Mouse (Mus musculus): ENCODE results near the gene Adk.
"Not testable (repeated sequence)": the region's sequence is repeated elsewhere in the genome, so short reads cannot be mapped to it uniquely, and the experiment has no call there.

Adk gene

GRCm38 (mm10) chr14:21433995-21434394, 381.6 kb downstream of the Adk start:
- no peak for DNase-seq (ENCODE audit: low spot score in 2 of 2)

- no peak for DNase-seq (ENCODE audit: low spot score in 2 of 2)
These were observed 382.3 kb downstream of the Adk start for GRCm38 (mm10) chr14:21434686-21435085.

GRCm38 (mm10) chr14:21439785-21440184, 387.4 kb downstream of the Adk start:
- no peak for DNase-seq (ENCODE audit: low spot score in 2 of 2)

- no peak for DNase-seq (ENCODE audit: low spot score in 2 of 2)
These were observed 388.2 kb downstream of the Adk start for GRCm38 (mm10) chr14:21440526-21440925.

- no peak for DNase-seq (ENCODE audit: low spot score in 2 of 2)
These were observed 389.6 kb downstream of the Adk start for GRCm38 (mm10) chr14:21441772-21442533.

GRCm38 (mm10) chr14:21452581-21452980, 400.2 kb downstream of the Adk start:
- DNase-seq (ENCODE audit: low spot score in 2 of 2) = no peak

GRCm38 (mm10) chr14:21453896-21454295, 401.5 kb downstream of the Adk start:
- no peak for DNase-seq (ENCODE audit: low spot score in 2 of 2)

GRCm38 (mm10) chr14:21455654-21456350, 403.4 kb downstream of the Adk start:
- no peak for DNase-seq (ENCODE audit: low spot score in 2 of 2)

GRCm38 (mm10) chr14:21456526-21456925, 404.2 kb downstream of the Adk start:
- DNase-seq (ENCODE audit: low spot score in 2 of 2) = no peak

- DNase-seq (ENCODE audit: low spot score in 2 of 2) = no peak
These were observed 405.5 kb downstream of the Adk start for GRCm38 (mm10) chr14:21457876-21458275.

GRCm38 (mm10) chr14:21458696-21459095, 406.3 kb downstream of the Adk start:
- no peak for DNase-seq (ENCODE audit: low spot score in 2 of 2)

- DNase-seq (ENCODE audit: low spot score in 2 of 2) = no peak
These were observed 406.8 kb downstream of the Adk start for GRCm38 (mm10) chr14:21459163-21459562.

GRCm38 (mm10) chr14:21462398-21462797, 410.0 kb downstream of the Adk start:
- no peak for DNase-seq (ENCODE audit: low spot score in 2 of 2)

- no peak for DNase-seq (ENCODE audit: low spot score in 2 of 2)
These were observed 410.8 kb downstream of the Adk start for GRCm38 (mm10) chr14:21463117-21463712.

- no peak for DNase-seq (ENCODE audit: low spot score in 2 of 2)
These were observed 418.0 kb downstream of the Adk start for GRCm38 (mm10) chr14:21470386-21470785.

- DNase-seq (ENCODE audit: low spot score in 2 of 2) = no peak
These were observed 419.6 kb downstream of the Adk start for GRCm38 (mm10) chr14:21471975-21472374.

GRCm38 (mm10) chr14:21474593-21475132, 422.3 kb downstream of the Adk start:
- not testable (repeated sequence) for DNase-seq (ENCODE audit: low spot score in 2 of 2)

- no peak for DNase-seq (ENCODE audit: low spot score in 2 of 2)
These were observed 424.8 kb downstream of the Adk start for GRCm38 (mm10) chr14:21477181-21477580.

GRCm38 (mm10) chr14:21479566-21479965, 427.2 kb downstream of the Adk start:
- no peak for DNase-seq (ENCODE audit: low spot score in 2 of 2)

- no peak for DNase-seq (ENCODE audit: low spot score in 2 of 2)
These were observed 427.8 kb downstream of the Adk start for GRCm38 (mm10) chr14:21480191-21480590.

GRCm38 (mm10) chr14:21481231-21481630, 428.9 kb downstream of the Adk start, which contains the start of gene Kat6b:
Gene Kat6b, plus strand, starts transcription at chr14:21481434.
- DNase-seq (ENCODE audit: low spot score in 2 of 2) = no peak

- DNase-seq (ENCODE audit: low spot score in 2 of 2) = no peak
These were observed 431.8 kb downstream of the Adk start for GRCm38 (mm10) chr14:21484199-21484598.

Measured in right cerebral cortex, adult 2 months (tissue).